Mouse (Mus musculus): Measurements from ENCODE around the gene Zcchc10. TPM values are rescaled to one million over a fixed set of nuclear protein-coding genes. Genes with fewer than 3 reads are reported as not detected.
A peak's percentile ranks its signal among the peaks of the same experiment; 100 is the strongest.
"Not testable (repeated sequence)": the region's sequence is repeated elsewhere in the genome, so short reads cannot be mapped to it uniquely, and the experiment has no call there.

Gene Zcchc10
- polyA plus RNA-seq (2014; fragmentation: Nextera tagmentation; extraction: Ambion mirVana), result 26.9 and 27.3 TPM in 2 replicates

GRCm38 (mm10) chr11:53324512-53324968 is at the start of gene Zcchc10:
Gene Zcchc10 (plus strand): TSS chr11:53324679.
- peak; percentile 98 for DNase-seq (ENCODE audit: low spot score, missing footprints)
- Histone ChIP-seq H3K4me3 (ENCODE audit: low read depth, low read length) (peak within 1 kb of the TSS; percentile 80), H3K4me2 (peak within 1 kb of the TSS; percentile 68), H3K9ac (ENCODE audit: low read length) (peak within 1 kb of the TSS; percentile 86), H3K9me3 (ENCODE audit: control insufficient read depth, low read length) (no peaks in the 10 kb centered on the region), H3K36me3 (ENCODE audit: control insufficient read depth, insufficient read depth, low read length) (peaks cover 8% of the 10 kb centered on the region), H3K27ac (ENCODE audit: low read depth, low read length) (no peak within 1 kb of the TSS), H3K27me3 (ENCODE audit: control insufficient read depth, insufficient read depth, low read length) (no peaks in the 10 kb centered on the region), H3K4me1 (ENCODE audit: control insufficient read depth, insufficient read depth, low read length) (peaks cover 9% of the 10 kb centered on the region)
- under 1% methylated on average over 21 of the region's 21 CpGs for WGBS
- peak; percentile 91 for ATAC-seq (ENCODE audit: low FRiP score)

- ATAC-seq (ENCODE audit: low FRiP score) (no peak), DNase-seq (ENCODE audit: low spot score, missing footprints) (no peak)
- Histone ChIP-seq H3K27me3 (ENCODE audit: control insufficient read depth, insufficient read depth, low read length) (no peaks in the 10 kb centered on the region), H3K9ac (ENCODE audit: low read length) (no peak overlapping the region), H3K4me2 (no peak overlapping the region), H3K4me3 (ENCODE audit: low read depth, low read length) (no peak overlapping the region), H3K4me1 (ENCODE audit: control insufficient read depth, insufficient read depth, low read length) (no peaks in the 10 kb centered on the region), H3K9me3 (ENCODE audit: control insufficient read depth, low read length) (no peaks in the 10 kb centered on the region), H3K27ac (ENCODE audit: low read depth, low read length) (no peak overlapping the region), H3K36me3 (ENCODE audit: control insufficient read depth, insufficient read depth, low read length) (peaks cover 18% of the 10 kb centered on the region)
- 96% methylated on average over 3 of the region's 3 CpGs for WGBS
Measured at GRCm38 (mm10) chr11:53275358-53275757, 49.1 kb upstream of the Zcchc10 start.

GRCm38 (mm10) chr11:53278411-53278810 is 46.1 kb upstream of the Zcchc10 start:
- Histone ChIP-seq H3K4me1 (ENCODE audit: control insufficient read depth, insufficient read depth, low read length) (no peaks in the 10 kb centered on the region), H3K27ac (ENCODE audit: low read depth, low read length) (no peak overlapping the region), H3K9me3 (ENCODE audit: control insufficient read depth, low read length) (no peaks in the 10 kb centered on the region), H3K4me2 (no peak overlapping the region), H3K36me3 (ENCODE audit: control insufficient read depth, insufficient read depth, low read length) (peaks cover 20% of the 10 kb centered on the region), H3K27me3 (ENCODE audit: control insufficient read depth, insufficient read depth, low read length) (no peaks in the 10 kb centered on the region), H3K4me3 (ENCODE audit: low read depth, low read length) (no peak overlapping the region), H3K9ac (ENCODE audit: low read length) (no peak overlapping the region)
- DNase-seq (ENCODE audit: low spot score, missing footprints) (no peak), ATAC-seq (ENCODE audit: low FRiP score) (no peak)
- WGBS, result 97% methylated on average over 4 of the region's 4 CpGs

GRCm38 (mm10) chr11:53285885-53286284 is 38.6 kb upstream of the Zcchc10 start:
- H3K27me3 ChIP-seq (ENCODE audit: control insufficient read depth, insufficient read depth, low read length), result no peaks in the 10 kb centered on the region
- no peak overlapping the region for H3K27ac ChIP-seq (ENCODE audit: low read depth, low read length)
- DNase-seq (ENCODE audit: low spot score, missing footprints), result no peak
- no peaks in the 10 kb centered on the region for H3K9me3 ChIP-seq (ENCODE audit: control insufficient read depth, low read length)
- H3K4me1 ChIP-seq (ENCODE audit: control insufficient read depth, insufficient read depth, low read length), result no peaks in the 10 kb centered on the region
- no peak overlapping the region for H3K4me3 ChIP-seq (ENCODE audit: low read depth, low read length)
- WGBS, result 95% methylated on average over 6 of the region's 6 CpGs
- H3K4me2 ChIP-seq, result no peak overlapping the region
- ATAC-seq (ENCODE audit: low FRiP score), result no peak
- peaks cover 46% of the 10 kb centered on the region for H3K36me3 ChIP-seq (ENCODE audit: control insufficient read depth, insufficient read depth, low read length)
- no peak overlapping the region for H3K9ac ChIP-seq (ENCODE audit: low read length)

- 93% methylated on average over 2 of the region's 2 CpGs for WGBS
- H3K27me3 ChIP-seq (ENCODE audit: control insufficient read depth, insufficient read depth, low read length), result not testable (repeated sequence)
- H3K36me3 ChIP-seq (ENCODE audit: control insufficient read depth, insufficient read depth, low read length), result peaks cover 35% of the 10 kb centered on the region
Measured at GRCm38 (mm10) chr11:53290187-53290586, 34.3 kb upstream of the Zcchc10 start.

GRCm38 (mm10) chr11:53290871-53291270 is 33.6 kb upstream of the Zcchc10 start:
- no peaks in the 10 kb centered on the region for H3K27me3 ChIP-seq (ENCODE audit: control insufficient read depth, insufficient read depth, low read length)
- 93% methylated on average over 11 of the region's 11 CpGs for WGBS
- no peaks in the 10 kb centered on the region for H3K9me3 ChIP-seq (ENCODE audit: control insufficient read depth, low read length)
- H3K4me3 ChIP-seq (ENCODE audit: low read depth, low read length), result no peak overlapping the region
- H3K9ac ChIP-seq (ENCODE audit: low read length), result no peak overlapping the region
- H3K4me1 ChIP-seq (ENCODE audit: control insufficient read depth, insufficient read depth, low read length), result no peaks in the 10 kb centered on the region
- no peak overlapping the region for H3K27ac ChIP-seq (ENCODE audit: low read depth, low read length)
- peaks cover 30% of the 10 kb centered on the region for H3K36me3 ChIP-seq (ENCODE audit: control insufficient read depth, insufficient read depth, low read length)
- no peak for DNase-seq (ENCODE audit: low spot score, missing footprints)
- no peak overlapping the region for H3K4me2 ChIP-seq
- ATAC-seq (ENCODE audit: low FRiP score), result no peak

More at GRCm38 (mm10) chr11:53290187-53290586, 34.3 kb upstream of the Zcchc10 start:
- ATAC-seq (ENCODE audit: low FRiP score); H3K4me2 ChIP-seq; DNase-seq (ENCODE audit: low spot score, missing footprints); H3K4me1 ChIP-seq (ENCODE audit: control insufficient read depth, insufficient read depth, low read length); H3K27ac ChIP-seq (ENCODE audit: low read depth, low read length); H3K9ac ChIP-seq (ENCODE audit: low read length); H3K9me3 ChIP-seq (ENCODE audit: control insufficient read depth, low read length); H3K4me3 ChIP-seq (ENCODE audit: low read depth, low read length): not testable (repeated sequence)

GRCm38 (mm10) chr11:53294441-53294840 is 30.0 kb upstream of the Zcchc10 start:
- peaks cover 12% of the 10 kb centered on the region for H3K4me1 ChIP-seq (ENCODE audit: control insufficient read depth, insufficient read depth, low read length)
- no peak overlapping the region for H3K9ac ChIP-seq (ENCODE audit: low read length)
- 91% methylated on average over 5 of the region's 5 CpGs for WGBS
- no peak for ATAC-seq (ENCODE audit: low FRiP score)
- no peak overlapping the region for H3K4me2 ChIP-seq
- no peak for DNase-seq (ENCODE audit: low spot score, missing footprints)
- H3K9me3 ChIP-seq (ENCODE audit: control insufficient read depth, low read length), result no peaks in the 10 kb centered on the region
- H3K4me3 ChIP-seq (ENCODE audit: low read depth, low read length), result no peak overlapping the region
- H3K36me3 ChIP-seq (ENCODE audit: control insufficient read depth, insufficient read depth, low read length), result peaks cover 9% of the 10 kb centered on the region
- H3K27me3 ChIP-seq (ENCODE audit: control insufficient read depth, insufficient read depth, low read length), result no peaks in the 10 kb centered on the region
- H3K27ac ChIP-seq (ENCODE audit: low read depth, low read length), result no peak overlapping the region

GRCm38 (mm10) chr11:53296880-53297279 is 27.6 kb upstream of the Zcchc10 start:
- no peak overlapping the region for H3K27ac ChIP-seq (ENCODE audit: low read depth, low read length)
- no peak for ATAC-seq (ENCODE audit: low FRiP score)
- no peaks in the 10 kb centered on the region for H3K36me3 ChIP-seq (ENCODE audit: control insufficient read depth, insufficient read depth, low read length)
- no peak overlapping the region for H3K9ac ChIP-seq (ENCODE audit: low read length)
- DNase-seq (ENCODE audit: low spot score, missing footprints), result no peak
- WGBS, result 78% methylated on average over 4 of the region's 4 CpGs
- no peaks in the 10 kb centered on the region for H3K27me3 ChIP-seq (ENCODE audit: control insufficient read depth, insufficient read depth, low read length)
- peaks cover 17% of the 10 kb centered on the region for H3K4me1 ChIP-seq (ENCODE audit: control insufficient read depth, insufficient read depth, low read length)
- no peaks in the 10 kb centered on the region for H3K9me3 ChIP-seq (ENCODE audit: control insufficient read depth, low read length)
- no peak overlapping the region for H3K4me2 ChIP-seq
- no peak overlapping the region for H3K4me3 ChIP-seq (ENCODE audit: low read depth, low read length)

- WGBS, result 93% methylated on average over 7 of the region's 7 CpGs
- Histone ChIP-seq H3K27me3 (ENCODE audit: control insufficient read depth, insufficient read depth, low read length) (no peaks in the 10 kb centered on the region), H3K4me3 (ENCODE audit: low read depth, low read length) (no peak overlapping the region), H3K9me3 (ENCODE audit: control insufficient read depth, low read length) (no peaks in the 10 kb centered on the region), H3K9ac (ENCODE audit: low read length) (no peak overlapping the region), H3K27ac (ENCODE audit: low read depth, low read length) (no peak overlapping the region), H3K4me1 (ENCODE audit: control insufficient read depth, insufficient read depth, low read length) (peaks cover 17% of the 10 kb centered on the region), H3K4me2 (peak overlapping the region; percentile 78), H3K36me3 (ENCODE audit: control insufficient read depth, insufficient read depth, low read length) (no peaks in the 10 kb centered on the region)
- ATAC-seq (ENCODE audit: low FRiP score), result no peak
- DNase-seq (ENCODE audit: low spot score, missing footprints), result peak; percentile 78
Measured at GRCm38 (mm10) chr11:53297947-53298860, 26.3 kb upstream of the Zcchc10 start.
